Mouse (Mus musculus): ENCODE measurements around the gene Rps6kl1. TPM values are rescaled to one million over a fixed set of nuclear protein-coding genes. Genes with fewer than 3 reads are reported as not detected.

Gene Rps6kl1
- polyA plus RNA-seq, 1 experiment from 2014 or later, result 1.7 TPM

GRCm38 (mm10) chr12:85095859-85096258 lies 55.2 kb downstream of the Rps6kl1 start:
- no peaks in the 10 kb centered on the region for H3K36me3 ChIP-seq
- H3K4me2 ChIP-seq (replicated peaks), result no peak overlapping the region
- peaks cover 12% of the 10 kb centered on the region for H3K4me1 ChIP-seq
- no peak overlapping the region for H3K9ac ChIP-seq
- H3K27me3 ChIP-seq, result no peaks in the 10 kb centered on the region
- H3K4me3 ChIP-seq, result no peak overlapping the region
- no peak for ATAC-seq (ENCODE audit: insufficient number of reproducible peaks, insufficient read depth, low FRiP score, low TSS enrichment)
- 81% methylated on average over 7 of the region's 7 CpGs for WGBS
- no peak overlapping the region for H3K27ac ChIP-seq
- H3K9me3 ChIP-seq, result no peaks in the 10 kb centered on the region

DNA sequence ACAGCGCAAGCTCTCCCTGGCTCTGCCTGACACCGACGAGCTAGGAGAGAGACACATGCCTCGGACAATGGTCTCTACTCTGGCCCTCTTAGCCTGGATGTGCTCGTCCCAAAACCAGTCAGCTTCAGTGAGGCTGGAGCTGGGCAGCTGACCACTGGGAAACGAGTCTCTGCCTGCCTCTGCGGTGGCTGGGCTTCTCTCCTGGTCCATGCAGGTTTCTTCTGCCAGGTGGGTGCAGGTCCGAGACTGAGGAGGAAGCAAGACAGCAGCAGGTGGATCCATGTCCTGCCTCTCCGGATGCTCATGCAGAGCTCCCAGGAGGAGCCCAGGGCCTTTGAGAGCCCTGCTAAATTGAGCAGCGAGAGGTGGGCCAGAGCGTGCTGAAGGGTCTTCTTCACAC lies 55.9 kb downstream of the Rps6kl1 start:
- no peaks in the 10 kb centered on the region for H3K9me3 ChIP-seq
- ATAC-seq (ENCODE audit: insufficient number of reproducible peaks, insufficient read depth, low FRiP score, low TSS enrichment), result no peak
- no peak overlapping the region for H3K4me3 ChIP-seq
- peaks cover 12% of the 10 kb centered on the region; the same call in 1 of the 2 replicates for H3K4me1 ChIP-seq
- 0 out of 2 replicates have a peak, but pooled peaks cover 3% of the 10 kb centered on the region for H3K36me3 ChIP-seq
- no peak overlapping the region for H3K9ac ChIP-seq
- no peak overlapping the region for H3K27ac ChIP-seq
- WGBS, result 84% methylated on average over 11 of the region's 11 CpGs
- H3K27me3 ChIP-seq, result no peaks in the 10 kb centered on the region
- no peak overlapping the region for H3K4me2 ChIP-seq (replicated peaks)

DNA sequence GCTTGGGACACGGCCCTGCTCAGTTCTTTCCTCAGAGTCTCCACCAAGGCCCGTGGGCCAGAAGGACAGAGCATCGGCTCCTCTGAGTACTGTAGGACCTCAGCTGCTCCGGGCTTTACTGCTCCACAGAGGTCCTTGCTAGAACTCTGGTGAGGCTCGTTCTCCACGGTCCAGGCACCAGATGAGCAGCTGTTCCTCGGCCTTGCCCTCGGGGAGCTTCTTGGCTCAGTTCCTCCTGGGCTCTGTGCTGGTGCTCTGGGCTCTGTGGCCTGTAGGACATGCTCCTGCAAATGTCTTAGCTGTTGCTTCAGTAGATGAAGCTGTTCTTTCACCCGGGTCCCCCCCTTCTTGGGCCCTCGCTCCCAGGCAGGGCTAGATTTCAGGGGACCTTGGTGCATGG lies 56.4 kb downstream of the Rps6kl1 start:
- H3K4me2 ChIP-seq (replicated peaks), result no peak overlapping the region
- ATAC-seq (ENCODE audit: insufficient number of reproducible peaks, insufficient read depth, low FRiP score, low TSS enrichment), result no peak
- H3K27me3 ChIP-seq, result no peaks in the 10 kb centered on the region
- H3K4me3 ChIP-seq, result no peak overlapping the region
- peaks cover 5% of the 10 kb centered on the region; the same call in 1 of the 2 replicates for H3K36me3 ChIP-seq
- H3K27ac ChIP-seq, result no peak overlapping the region
- peaks cover 12% of the 10 kb centered on the region; the same call in 1 of the 2 replicates for H3K4me1 ChIP-seq
- no peaks in the 10 kb centered on the region for H3K9me3 ChIP-seq
- H3K9ac ChIP-seq, result no peak overlapping the region
- 74% methylated on average over 10 of the region's 10 CpGs for WGBS

DNA sequence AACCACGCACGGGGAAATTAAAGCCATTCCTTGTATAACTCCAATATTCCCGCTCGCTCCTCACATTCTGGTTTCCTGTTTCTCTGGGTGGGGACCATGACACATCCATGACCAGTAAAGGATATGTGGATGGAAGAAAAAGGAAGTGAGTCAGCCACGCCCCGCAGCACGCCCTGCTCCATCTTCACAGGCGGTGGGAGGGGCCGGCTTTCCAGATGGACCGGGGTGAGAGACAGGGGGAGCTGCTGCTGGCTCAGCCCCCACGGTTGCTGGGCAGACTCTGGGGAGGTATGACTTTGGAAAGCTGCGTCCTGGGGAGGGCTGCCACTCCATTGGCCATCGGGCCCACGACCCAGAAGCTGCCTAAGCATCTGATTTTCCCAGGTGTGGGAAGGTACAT lies 57.1 kb downstream of the Rps6kl1 start:
- H3K36me3 ChIP-seq, result peaks cover 12% of the 10 kb centered on the region
- H3K4me2 ChIP-seq (replicated peaks), result 0 out of 2 replicates have a peak overlapping the region, but pooled peaks have one; percentile 2
- H3K9ac ChIP-seq, result no peak overlapping the region
- H3K9me3 ChIP-seq, result no peaks in the 10 kb centered on the region
- 32% methylated on average over 14 of the region's 14 CpGs for WGBS
- peaks cover 12% of the 10 kb centered on the region; the same call in 1 of the 2 replicates for H3K4me1 ChIP-seq
- ATAC-seq (ENCODE audit: insufficient number of reproducible peaks, insufficient read depth, low FRiP score, low TSS enrichment), result 0 out of 2 replicates have a peak, but pooled peaks have one; percentile 24
- no peaks in the 10 kb centered on the region for H3K27me3 ChIP-seq
- no peak overlapping the region for H3K4me3 ChIP-seq
- H3K27ac ChIP-seq, result no peak overlapping the region

- Histone ChIP-seq H3K9me3 (no peaks in the 10 kb centered on the region), H3K4me1 (peaks cover 12% of the 10 kb centered on the region; the same call in 1 of the 2 replicates), H3K4me3 (no peak overlapping the region), H3K27me3 (no peaks in the 10 kb centered on the region), H3K4me2 (replicated peaks) (no peak overlapping the region), H3K9ac (no peak overlapping the region), H3K36me3 (peaks cover 30% of the 10 kb centered on the region), H3K27ac (no peak overlapping the region)
- ATAC-seq (ENCODE audit: insufficient number of reproducible peaks, insufficient read depth, low FRiP score, low TSS enrichment), result no peak
- WGBS, result 9% methylated on average over 3 of the region's 3 CpGs
Observed at GRCm38 (mm10) chr12:85092214-85092613, 58.9 kb downstream of the Rps6kl1 start.

GRCm38 (mm10) chr12:85091190-85091589 lies 59.9 kb downstream of the Rps6kl1 start:
- Histone ChIP-seq H3K9me3 (no peaks in the 10 kb centered on the region), H3K4me1 (peaks cover 12% of the 10 kb centered on the region; the same call in 1 of the 2 replicates), H3K27me3 (no peaks in the 10 kb centered on the region), H3K4me2 (replicated peaks) (no peak overlapping the region), H3K36me3 (peaks cover 33% of the 10 kb centered on the region), H3K27ac (no peak overlapping the region), H3K9ac (no peak overlapping the region), H3K4me3 (no peak overlapping the region)
- 87% methylated on average over 3 of the region's 3 CpGs for WGBS
- ATAC-seq (ENCODE audit: insufficient number of reproducible peaks, insufficient read depth, low FRiP score, low TSS enrichment), result no peak

GRCm38 (mm10) chr12:85087845-85088244 lies 63.2 kb downstream of the Rps6kl1 start:
- no peak for ATAC-seq (ENCODE audit: insufficient number of reproducible peaks, insufficient read depth, low FRiP score, low TSS enrichment)
- Histone ChIP-seq H3K4me3 (no peak overlapping the region), H3K9me3 (no peaks in the 10 kb centered on the region), H3K9ac (no peak overlapping the region), H3K36me3 (peaks cover 33% of the 10 kb centered on the region), H3K4me2 (replicated peaks) (no peak overlapping the region), H3K27ac (no peak overlapping the region), H3K27me3 (no peaks in the 10 kb centered on the region), H3K4me1 (no peaks in the 10 kb centered on the region)
- 64% methylated on average over 12 of the region's 12 CpGs for WGBS

Other genes starting within 250 kb of the Rps6kl1 start
- 142 and 152 TPM in 2 replicates for gene Fcf1, start 180.4 kb downstream of the Rps6kl1 start, polyA plus RNA-seq (2016; fragmentation: Nextera tagmentation; extraction: Ambion mirVana)
- gene Arel1, start 180.4 kb downstream of the Rps6kl1 start, polyA plus RNA-seq (2016; fragmentation: Nextera tagmentation; extraction: Ambion mirVana), result 20.3 and 21.8 TPM in 2 replicates
- 37.0 and 39.6 TPM in 2 replicates for gene Ylpm1, start 154.9 kb downstream of the Rps6kl1 start, polyA plus RNA-seq (2016; fragmentation: Nextera tagmentation; extraction: Ambion mirVana)
- gene Prox2, start 40.5 kb downstream of the Rps6kl1 start, polyA plus RNA-seq (2016; fragmentation: Nextera tagmentation; extraction: Ambion mirVana), result 3.7 and 4.4 TPM in 2 replicates
- 110 and 117 TPM in 2 replicates for gene Dlst, start 40.4 kb downstream of the Rps6kl1 start, polyA plus RNA-seq (2016; fragmentation: Nextera tagmentation; extraction: Ambion mirVana)
- 15.4 and 19.1 TPM in 2 replicates for gene Pgf, start 26.5 kb upstream of the Rps6kl1 start, polyA plus RNA-seq (2016; fragmentation: Nextera tagmentation; extraction: Ambion mirVana)
- 79.0 and 88.2 TPM in 2 replicates for gene Eif2b2, start 68.2 kb upstream of the Rps6kl1 start, polyA plus RNA-seq (2016; fragmentation: Nextera tagmentation; extraction: Ambion mirVana)
- 10.1 and 11.0 TPM in 2 replicates for gene Mlh3, start 119.3 kb upstream of the Rps6kl1 start, polyA plus RNA-seq (2016; fragmentation: Nextera tagmentation; extraction: Ambion mirVana)
- 43.8 and 45.1 TPM in 2 replicates for gene Acyp1, start 137.2 kb upstream of the Rps6kl1 start, polyA plus RNA-seq (2016; fragmentation: Nextera tagmentation; extraction: Ambion mirVana)
- gene Zc2hc1c, start 137.3 kb upstream of the Rps6kl1 start, polyA plus RNA-seq (2016; fragmentation: Nextera tagmentation; extraction: Ambion mirVana), result 0.78 and 1.1 TPM in 2 replicates
- 31.2 and 33.1 TPM in 2 replicates for gene Nek9, start 188.1 kb upstream of the Rps6kl1 start, polyA plus RNA-seq (2016; fragmentation: Nextera tagmentation; extraction: Ambion mirVana)
- 266 and 275 TPM in 2 replicates for gene Tmed10, start 223.6 kb upstream of the Rps6kl1 start, polyA plus RNA-seq (2016; fragmentation: Nextera tagmentation; extraction: Ambion mirVana)